Mouse (Mus musculus) hindbrain, embryonic 11.5 days (tissue): ENCODE data around the gene Gli3. TPM values are rescaled to one million over a fixed set of nuclear protein-coding genes. Genes with fewer than 3 reads are reported as not detected.

Experiments used
- ATAC-seq: fragments of 200-750 bp; cut with Nextera tagmentation; 2 replicates; pipeline ENCODE4 v1.8.0; 2017; ENCODE audit warnings: mild to moderate bottlenecking, moderate TSS enrichment, moderate library complexity; ENCODE audit not compliant: low FRiP score
- DNase-seq: peaks from one replicate; pipeline ENCODE4 v3.0.0-alpha.2; 2015; ENCODE audit warnings: low spot score
- H3K27ac ChIP-seq: fragments of 300-500 bp; sonication (generic); 2 replicates; pipeline ENCODE4 v1.5.1; 2014; ENCODE audit warnings: mild to moderate bottlenecking, low read depth, low read length
- H3K27me3 ChIP-seq: fragments of 300-500 bp; sonication (generic); 2 replicates; pipeline ENCODE4 v1.6.1; 2014; ENCODE audit warnings: mild to moderate bottlenecking, low read length, moderate library complexity, mixed read lengths; ENCODE audit not compliant: control insufficient read depth, insufficient read depth
- H3K36me3 ChIP-seq: fragments of 300-500 bp; sonication (generic); 2 replicates; pipeline ENCODE4 v1.6.1; 2014; ENCODE audit warnings: mild to moderate bottlenecking, low read length, moderate library complexity, mixed read lengths; ENCODE audit not compliant: control insufficient read depth, insufficient read depth
- H3K4me1 ChIP-seq: fragments of 300-500 bp; sonication (generic); replicated peaks from 2 replicates; pipeline ENCODE4 v1.6.1; 2014; ENCODE audit warnings: low read length, mixed read lengths; ENCODE audit not compliant: control insufficient read depth, insufficient read depth
- H3K4me2 ChIP-seq: fragments of 300-500 bp; sonication (generic); replicated peaks from 2 replicates; pipeline ENCODE4 v1.6.1; 2014; ENCODE audit warnings: mild to moderate bottlenecking, low read depth, low read length
- H3K4me3 ChIP-seq: fragments of 300-500 bp; sonication (generic); 2 replicates; pipeline ENCODE4 v1.5.1; 2014; ENCODE audit warnings: low read depth, low read length
- H3K9ac ChIP-seq: fragments of 300-500 bp; sonication (generic); 2 replicates; pipeline ENCODE4 v1.6.1; 2014; ENCODE audit warnings: low read depth, low read length
- H3K9me3 ChIP-seq: fragments of 300-500 bp; sonication (generic); 2 replicates; pipeline ENCODE4 v1.6.1; 2016; ENCODE audit warnings: low read length; ENCODE audit not compliant: control insufficient read depth
- WGBS: fragments of 180-500 bp; shearing (Covaris S2); extraction: QIAGEN DNeasy Blood & Tissue Kit; methylation state at CpG from one replicate; pipeline ENCODE4 v1.1.7; 2014; 5-methylcytosine and 5-hydroxymethylcytosine counted together
- polyA plus RNA-seq: library from polyadenylated mRNA; unstranded; fragments of >200 nt; fragmentation: Nextera tagmentation; extraction: Ambion mirVana; gene quantifications from 2 replicates; pipeline ENCODE4 v1.2.1, GENCODE M21; 2014

Gene Gli3
- polyA plus RNA-seq, 1 experiment from 2014 or later = 34.5 TPM

DNA sequence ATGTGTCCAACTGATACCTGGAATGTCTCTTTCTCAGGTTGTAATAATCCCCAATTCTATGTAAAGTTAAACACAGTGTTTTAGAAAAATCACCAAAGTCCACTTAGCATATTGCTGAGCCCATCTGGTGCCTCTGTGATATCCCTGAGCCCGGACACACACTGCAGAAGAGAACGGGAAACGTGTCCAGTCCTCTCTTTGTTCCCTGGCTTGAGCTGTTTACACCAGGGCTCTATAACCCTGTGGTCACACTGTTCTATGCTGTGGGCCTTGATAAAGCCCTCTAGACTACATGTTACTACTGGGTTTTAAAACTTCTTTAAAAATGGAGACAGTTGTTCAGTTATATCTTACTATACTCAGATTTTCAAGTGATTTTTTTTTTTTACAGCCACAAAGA, 154.4 kb downstream of the Gli3 start:
- no peak overlapping the region for H3K27ac ChIP-seq
- H3K36me3 ChIP-seq = no peaks in the 10 kb centered on the region
- no peak overlapping the region for H3K9ac ChIP-seq
- peaks cover 4% of the 10 kb centered on the region; the same call in 1 of the 2 replicates for H3K4me1 ChIP-seq
- H3K9me3 ChIP-seq = no peaks in the 10 kb centered on the region
- no peak overlapping the region for H3K4me3 ChIP-seq
- ATAC-seq = no peak; the same call in 1 of the 2 replicates
- DNase-seq = no peak
- no peaks in the 10 kb centered on the region for H3K27me3 ChIP-seq
- 31% methylated on average over 3 of the region's 3 CpGs for WGBS
- no peak overlapping the region for H3K4me2 ChIP-seq

DNA sequence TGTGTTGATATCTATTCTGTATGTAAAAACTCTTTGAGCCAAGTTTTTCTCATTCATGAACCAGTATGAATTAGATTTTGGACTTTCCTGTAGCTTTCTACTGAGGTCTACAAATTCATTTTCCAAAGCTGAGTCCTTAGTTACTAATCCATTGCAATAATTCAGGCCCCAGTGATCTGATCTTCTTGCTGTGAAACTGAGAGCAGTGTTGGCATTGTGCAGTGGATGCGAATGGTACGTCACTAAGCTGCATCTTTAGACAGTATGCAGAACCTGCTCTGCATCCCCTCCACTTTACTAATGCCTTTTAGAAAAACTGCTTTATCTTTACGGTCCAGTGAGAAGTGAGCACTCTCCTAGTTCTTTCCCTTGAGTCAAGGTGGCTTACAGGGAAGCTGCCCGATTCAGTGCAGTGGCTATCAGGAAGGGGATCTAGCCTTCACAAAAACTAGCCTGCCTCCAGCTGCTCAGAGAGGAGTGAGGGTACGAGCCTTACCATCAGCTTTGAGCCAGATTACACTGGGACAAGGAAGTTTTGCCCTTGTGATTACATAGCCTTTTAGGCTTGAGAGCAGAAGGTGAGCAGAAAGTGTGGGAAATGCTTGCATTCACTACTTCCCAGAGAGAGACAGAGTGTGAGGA, 155.1 kb downstream of the Gli3 start:
- DNase-seq (no peak), ATAC-seq (no peak)

DNA sequence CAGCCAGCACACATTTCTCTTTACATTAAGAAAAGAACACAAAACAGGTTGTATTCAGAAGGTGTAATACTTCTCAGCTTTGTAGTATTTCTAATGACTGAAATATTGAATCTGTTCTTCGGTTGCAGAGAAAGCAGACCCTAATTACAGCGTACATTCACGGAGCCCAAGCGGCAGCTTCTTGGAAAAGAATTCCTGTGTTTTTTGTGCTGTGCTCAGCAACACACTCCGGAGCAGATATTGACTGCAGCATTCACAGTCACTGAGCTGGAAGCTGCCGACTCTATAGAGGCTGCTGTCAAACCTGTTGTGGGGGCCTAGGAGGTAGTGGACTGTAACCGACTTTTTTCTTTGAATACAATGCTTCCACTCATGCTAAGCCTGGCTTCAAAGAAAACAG, 158.0 kb downstream of the Gli3 start:
- DNase-seq = no peak
- H3K4me3 ChIP-seq = no peak overlapping the region

More for the DNA sequence above, 155.1 kb downstream of the Gli3 start:
- Histone ChIP-seq H3K4me1 (peaks cover 5% of the 10 kb centered on the region; the same call in 1 of the 2 replicates), H3K9me3 (no peaks in the 10 kb centered on the region), H3K9ac (no peak overlapping the region), H3K27ac (no peak overlapping the region), H3K27me3 (no peaks in the 10 kb centered on the region), H3K36me3 (no peaks in the 10 kb centered on the region), H3K4me2 (no peak overlapping the region), H3K4me3 (no peak overlapping the region)
- WGBS = 63% methylated on average over 5 of the region's 5 CpGs

DNA sequence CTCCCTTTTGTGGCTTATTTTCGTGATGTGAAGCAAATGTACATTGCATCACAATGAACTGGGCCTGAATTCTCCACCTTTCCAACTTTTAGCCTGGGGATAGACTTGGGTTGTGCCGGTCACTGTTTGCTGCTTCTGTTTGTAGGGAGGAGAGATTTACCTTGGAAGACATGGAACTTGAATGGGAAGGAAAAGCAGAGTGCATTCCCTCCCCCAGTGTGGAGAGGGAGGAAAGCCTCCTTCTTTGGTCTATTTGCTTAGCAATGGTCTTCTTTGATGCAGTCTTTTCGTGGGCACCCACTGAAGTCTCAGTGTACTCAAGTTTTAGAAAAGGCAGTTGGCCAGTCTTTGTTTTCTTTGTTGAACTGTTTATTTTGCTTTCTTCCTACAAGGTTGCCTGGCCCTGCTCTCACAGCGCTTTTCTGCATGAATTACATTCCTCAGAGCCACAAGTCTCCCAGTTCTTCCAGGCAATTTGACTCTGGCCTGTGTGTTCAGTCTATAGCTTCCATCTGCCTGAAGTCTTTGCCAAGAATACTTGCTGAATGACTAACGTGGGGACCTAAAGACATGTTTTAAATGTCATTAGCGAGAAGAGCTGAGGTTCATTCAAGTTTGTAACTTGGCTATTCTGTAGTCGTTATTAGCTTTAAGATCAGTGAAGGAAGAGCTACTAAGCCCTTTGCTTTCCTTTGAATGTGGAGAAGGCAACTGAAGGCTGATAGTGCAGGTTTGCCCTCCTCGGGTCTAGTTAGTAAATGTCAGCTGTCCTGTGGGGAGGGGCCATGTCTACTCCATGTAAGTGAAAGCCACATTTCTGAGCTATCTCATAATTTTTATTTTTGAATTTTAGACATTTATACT, 161.7 kb downstream of the Gli3 start:
- ATAC-seq (no peak), DNase-seq (no peak)
- Histone ChIP-seq H3K27ac (peak overlapping the region; percentile 4; the same call in 1 of the 2 replicates), H3K4me1 (peaks cover 14% of the 10 kb centered on the region), H3K9ac (no peak overlapping the region), H3K4me2 (no peak overlapping the region), H3K36me3 (no peaks in the 10 kb centered on the region), H3K27me3 (no peaks in the 10 kb centered on the region), H3K4me3 (no peak overlapping the region), H3K9me3 (no peaks in the 10 kb centered on the region)
- 20% methylated on average over 8 of the region's 8 CpGs for WGBS

More for the DNA sequence above, 158.0 kb downstream of the Gli3 start:
- Histone ChIP-seq H3K36me3 (no peaks in the 10 kb centered on the region), H3K4me1 (peaks cover 14% of the 10 kb centered on the region), H3K4me2 (no peak overlapping the region; the same call in 1 of the 2 replicates), H3K9me3 (no peaks in the 10 kb centered on the region), H3K27me3 (no peaks in the 10 kb centered on the region), H3K27ac (no peak overlapping the region), H3K9ac (no peak overlapping the region)
- ATAC-seq = peak; percentile 68
- WGBS = 25% methylated on average over 7 of the region's 7 CpGs

DNA sequence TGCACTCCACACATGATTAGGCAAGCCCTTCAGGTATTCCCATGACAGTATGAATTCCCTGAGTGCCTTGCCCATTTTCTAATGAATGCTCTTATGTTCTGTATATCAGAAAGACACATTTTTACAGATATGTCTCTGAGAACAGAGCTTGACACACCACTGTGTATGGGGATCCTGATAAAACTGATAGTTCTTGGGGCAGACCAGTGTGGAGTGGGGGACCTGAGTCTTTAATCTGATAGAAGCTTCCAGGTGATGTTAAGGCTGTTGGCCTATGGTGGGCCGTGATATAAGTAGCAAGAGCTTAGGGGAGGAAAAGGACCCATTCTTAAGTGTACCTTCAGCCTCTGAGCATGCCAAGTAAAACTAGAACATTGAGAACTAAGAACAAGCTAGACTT, 178.5 kb downstream of the Gli3 start:
- no peak for DNase-seq
- H3K4me1 ChIP-seq = no peaks in the 10 kb centered on the region
- H3K4me3 ChIP-seq = no peak overlapping the region
- 97% methylated on average over 1 of the region's 1 CpGs for WGBS
- no peaks in the 10 kb centered on the region; the same call in 1 of the 2 replicates for H3K36me3 ChIP-seq
- H3K9ac ChIP-seq = no peak overlapping the region
- no peaks in the 10 kb centered on the region for H3K9me3 ChIP-seq
- no peaks in the 10 kb centered on the region for H3K27me3 ChIP-seq
- H3K27ac ChIP-seq = no peak overlapping the region
- ATAC-seq = no peak
- no peak overlapping the region for H3K4me2 ChIP-seq

DNA sequence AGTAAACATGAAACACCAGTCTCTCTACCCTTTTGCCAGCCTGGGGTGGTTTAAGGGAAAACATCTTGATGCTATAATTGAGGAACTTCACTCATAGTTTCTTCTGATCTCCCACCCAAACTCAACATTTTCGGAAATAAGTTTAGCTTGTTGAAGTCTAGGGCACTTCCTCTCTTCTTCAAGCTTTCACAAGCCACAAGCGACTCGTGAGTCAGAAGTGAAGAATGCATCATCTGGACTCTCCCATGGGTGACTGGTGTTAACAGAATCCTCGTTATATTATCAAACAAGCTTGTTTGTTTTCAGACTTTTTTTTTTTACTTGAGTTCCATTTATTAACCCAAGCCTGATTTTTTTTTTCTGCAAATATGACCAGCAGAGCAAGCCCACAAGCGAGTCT, 197.5 kb downstream of the Gli3 start:
- no peak overlapping the region for H3K9ac ChIP-seq
- H3K4me1 ChIP-seq = no peaks in the 10 kb centered on the region
- no peak overlapping the region for H3K4me2 ChIP-seq
- peaks cover 4% of the 10 kb centered on the region; the same call in 1 of the 2 replicates for H3K36me3 ChIP-seq
- DNase-seq (no peak), ATAC-seq (no peak)
- H3K27ac ChIP-seq = no peak overlapping the region
- no peaks in the 10 kb centered on the region for H3K9me3 ChIP-seq
- H3K4me3 ChIP-seq = no peak overlapping the region
- 91% methylated on average over 5 of the region's 5 CpGs for WGBS
- H3K27me3 ChIP-seq = no peaks in the 10 kb centered on the region

DNA sequence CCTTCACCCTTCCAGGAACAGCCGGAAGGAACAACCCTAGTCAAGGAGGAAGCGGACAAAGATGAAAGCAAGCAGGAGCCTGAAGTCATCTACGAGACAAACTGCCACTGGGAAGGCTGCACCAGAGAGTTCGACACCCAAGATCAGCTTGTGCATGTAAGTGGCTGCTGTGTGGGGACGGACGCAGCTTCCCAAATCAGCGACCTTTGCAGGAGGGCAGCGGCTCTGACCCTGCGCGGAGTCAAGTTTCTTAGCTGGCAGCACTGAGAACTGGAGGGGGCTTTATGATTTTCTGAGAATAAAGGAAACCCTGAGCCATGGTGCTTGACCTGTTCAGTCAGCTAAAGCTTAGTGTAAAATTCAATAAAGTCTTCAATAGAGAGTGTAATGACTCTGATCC, 199.3 kb downstream of the Gli3 start:
- peaks cover 4% of the 10 kb centered on the region; the same call in 1 of the 2 replicates for H3K36me3 ChIP-seq

DNA sequence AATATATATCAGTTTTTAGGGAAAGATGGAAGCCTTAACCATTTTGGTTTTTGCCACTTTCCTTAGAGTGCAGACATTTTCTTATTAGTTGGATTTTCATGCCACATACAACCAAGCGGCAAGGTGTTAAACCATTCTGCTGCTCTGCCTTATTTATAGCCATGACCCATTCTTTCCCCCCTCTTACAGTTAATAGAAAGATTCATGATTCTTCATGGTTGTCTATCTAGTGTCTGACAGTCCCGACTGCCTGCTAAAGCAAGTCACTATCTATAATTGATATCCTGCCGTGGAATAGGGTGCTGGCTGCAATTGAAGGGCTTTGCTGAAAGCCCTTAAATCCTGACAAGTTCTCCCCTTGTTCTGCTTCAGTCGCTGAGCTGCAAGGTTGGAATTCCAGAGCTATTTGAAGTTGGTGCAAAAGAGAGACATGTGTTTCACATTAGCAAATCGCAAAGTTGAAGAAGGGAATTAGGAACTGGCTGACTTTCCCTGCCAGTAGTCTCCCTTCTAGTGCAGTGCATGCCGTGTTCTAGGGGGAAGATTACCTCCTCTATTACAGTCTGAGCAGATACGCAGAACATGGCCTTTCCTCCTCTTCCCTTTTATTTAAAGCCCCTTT, 201.7 kb downstream of the Gli3 start:
- ATAC-seq = no peak
- H3K4me1 ChIP-seq = no peaks in the 10 kb centered on the region
- no peak overlapping the region for H3K9ac ChIP-seq
- H3K4me2 ChIP-seq = no peak overlapping the region
- DNase-seq = peak; percentile 19
- WGBS = 45% methylated on average over 7 of the region's 7 CpGs
- H3K36me3 ChIP-seq = 0 out of 2 replicates have a peak, but pooled peaks cover 4% of the 10 kb centered on the region
- H3K9me3 ChIP-seq = no peaks in the 10 kb centered on the region
- H3K27ac ChIP-seq = no peak overlapping the region
- H3K27me3 ChIP-seq = no peaks in the 10 kb centered on the region
- H3K4me3 ChIP-seq = no peak overlapping the region

More for the DNA sequence above, 199.3 kb downstream of the Gli3 start:
- H3K4me2 ChIP-seq = no peak overlapping the region
- H3K4me1 ChIP-seq = no peaks in the 10 kb centered on the region
- no peak for ATAC-seq
- H3K9me3 ChIP-seq = no peaks in the 10 kb centered on the region
- no peak overlapping the region for H3K9ac ChIP-seq
- H3K4me3 ChIP-seq = no peak overlapping the region
- H3K27me3 ChIP-seq = no peaks in the 10 kb centered on the region
- WGBS = 46% methylated on average over 10 of the region's 10 CpGs
- DNase-seq = peak; percentile 8
- H3K27ac ChIP-seq = no peak overlapping the region
